Mouse (Mus musculus): ENCODE data around the gene Fli1.

Gene Fli1

DNA sequence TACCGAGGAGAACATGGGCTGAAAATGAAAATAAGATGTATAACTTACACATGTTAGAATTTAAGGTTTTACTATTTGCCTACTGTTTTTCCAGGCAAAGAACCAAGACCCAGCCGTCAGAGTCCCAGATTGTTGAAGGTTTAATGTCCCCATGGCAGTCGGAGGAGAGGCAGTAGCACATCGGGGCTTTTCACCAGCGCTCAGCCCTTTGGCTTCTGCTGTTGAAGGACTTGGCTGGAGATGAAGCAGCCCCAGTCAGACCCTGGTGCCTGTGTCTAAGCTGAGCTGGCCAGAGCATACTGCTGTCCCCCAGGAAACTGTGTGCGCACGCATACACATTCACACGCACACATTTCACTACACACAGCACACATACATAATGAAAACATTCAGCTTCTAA, 75.2 kb downstream of the Fli1 start:
- no peak for DNase-seq (ENCODE audit: low spot score)

DNA sequence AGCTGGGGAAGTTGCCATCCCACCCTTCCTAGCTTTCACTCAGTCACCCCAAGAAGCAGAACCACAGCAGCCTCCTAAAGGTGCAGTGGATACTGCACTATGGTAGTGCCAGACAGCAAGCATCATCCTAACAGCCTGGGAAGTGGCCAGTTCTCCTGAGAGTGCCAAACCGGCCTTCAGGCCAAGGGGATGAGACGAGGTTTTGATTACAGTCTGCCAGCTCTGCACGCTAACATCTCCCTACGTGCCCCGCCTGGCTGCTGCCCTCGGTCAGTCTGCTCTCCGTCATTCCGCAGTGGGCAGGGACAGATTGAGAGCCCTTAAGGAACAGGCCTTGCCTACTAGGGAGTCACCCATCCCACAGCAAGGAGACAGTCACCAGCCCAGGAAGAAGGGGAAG, 75.8 kb downstream of the Fli1 start:
- DNase-seq (ENCODE audit: low spot score), result no peak

DNA sequence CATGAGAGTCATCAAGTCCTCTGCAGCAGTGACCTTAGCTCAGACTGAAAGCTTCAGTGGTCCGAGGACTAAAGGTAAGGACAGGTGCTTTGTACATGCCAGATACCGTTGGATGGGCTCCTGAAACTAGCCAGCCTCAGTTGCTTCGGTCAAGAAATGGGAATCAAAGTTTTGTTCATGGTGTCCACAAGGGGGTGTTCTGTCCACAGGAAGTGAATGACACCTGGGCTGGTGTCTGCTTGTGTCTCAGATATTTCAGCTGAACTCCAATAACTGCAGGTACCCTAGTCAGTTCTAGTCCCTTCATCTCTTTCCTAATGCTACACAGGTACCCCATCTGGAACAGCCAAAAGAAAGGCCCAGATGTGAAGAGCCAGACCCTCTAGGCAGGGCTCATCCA, 86.0 kb downstream of the Fli1 start:
- no peak for DNase-seq (ENCODE audit: low spot score)

DNA sequence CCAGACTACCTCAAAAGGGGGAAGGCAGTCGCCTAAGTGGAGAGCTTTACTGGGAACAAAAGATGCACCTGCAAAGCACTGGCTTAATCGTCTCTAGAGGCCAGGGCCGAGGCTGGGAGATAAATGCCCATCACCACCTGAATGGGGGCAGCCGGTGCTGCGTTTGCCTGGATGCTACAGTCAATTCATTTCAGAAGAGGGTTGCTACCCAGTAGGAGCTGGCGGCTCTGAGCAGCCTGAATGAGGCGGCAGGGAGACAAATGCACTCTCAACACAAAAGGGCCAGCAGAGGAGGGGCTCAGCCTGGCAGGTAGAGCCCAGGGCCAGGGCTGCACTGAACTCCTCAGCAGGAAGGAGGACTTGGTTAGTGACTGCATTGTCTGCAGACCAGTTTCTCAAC, 92.5 kb downstream of the Fli1 start:
- DNase-seq (ENCODE audit: low spot score), result no peak

DNA sequence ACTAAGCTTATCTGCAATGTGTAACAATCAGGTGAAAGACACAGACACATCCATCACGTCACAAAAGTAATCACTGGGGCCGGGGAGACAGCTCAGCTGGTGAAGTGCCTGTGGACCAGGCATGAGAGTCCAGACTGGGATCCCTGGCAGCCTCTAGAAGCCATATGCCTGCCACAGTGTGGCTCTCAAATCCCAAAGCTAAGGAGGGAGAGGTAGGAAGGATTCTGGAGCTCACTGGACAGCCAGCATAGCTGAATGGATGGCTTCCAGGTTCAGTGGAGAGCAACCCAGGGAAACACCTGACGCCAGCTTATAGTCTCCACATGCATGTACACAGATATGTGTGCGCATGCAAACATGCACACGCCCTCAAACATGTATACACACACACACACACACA, 93.9 kb downstream of the Fli1 start:
- no peak for DNase-seq (ENCODE audit: low spot score)

DNA sequence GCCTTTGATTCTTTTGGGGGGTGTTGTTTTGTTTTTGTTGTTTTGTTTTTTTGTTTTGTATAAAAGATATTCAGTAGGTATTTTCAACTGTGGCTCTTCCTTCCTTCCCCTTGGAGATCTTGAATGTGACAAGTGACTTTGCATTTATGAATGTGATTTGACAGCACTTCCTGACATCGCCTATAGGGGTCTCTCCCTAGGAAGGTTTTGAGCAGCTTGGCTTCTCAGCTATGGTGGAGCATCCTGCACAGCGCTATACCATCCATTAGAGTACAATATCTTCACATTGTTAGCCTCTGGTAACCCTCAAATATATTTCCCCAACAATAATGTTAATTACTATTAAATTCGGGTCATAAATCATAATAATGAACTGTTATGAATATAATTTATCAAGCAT, 96.9 kb downstream of the Fli1 start:
- DNase-seq (ENCODE audit: low spot score), result no peak

DNA sequence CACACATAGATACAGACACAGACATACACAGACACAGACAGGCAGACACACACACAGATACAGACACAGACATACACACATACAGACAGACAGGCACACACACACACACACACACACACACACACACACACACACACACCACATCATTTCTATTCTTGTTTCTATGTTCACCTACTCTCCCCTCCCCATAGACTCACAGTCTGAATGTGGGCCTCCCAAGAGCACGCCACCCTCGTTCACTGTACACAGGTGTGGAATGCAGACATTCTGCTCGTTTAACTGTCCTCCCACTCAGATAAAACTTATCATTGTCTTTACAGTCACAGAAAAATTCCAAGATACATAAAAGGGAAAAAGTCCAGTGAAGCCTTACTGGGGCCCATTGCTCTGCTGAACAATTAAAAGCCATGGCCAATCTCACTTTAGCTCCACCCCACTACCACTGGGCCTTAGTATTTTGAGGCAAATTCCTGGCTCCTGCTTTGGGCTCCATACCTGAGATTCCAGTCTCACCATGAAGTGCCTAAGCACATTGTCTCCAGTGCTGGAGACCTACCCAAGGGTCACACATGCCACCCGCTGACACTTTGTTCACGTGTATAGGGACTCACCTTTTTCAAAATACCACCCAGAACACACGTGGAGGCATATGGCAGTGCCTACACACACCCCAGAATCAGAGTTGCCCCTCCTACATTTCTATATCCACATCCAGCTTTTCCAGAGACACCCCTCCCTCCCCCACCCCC, 98.0 kb downstream of the Fli1 start:
- DNase-seq (ENCODE audit: low spot score), result no peak

DNA sequence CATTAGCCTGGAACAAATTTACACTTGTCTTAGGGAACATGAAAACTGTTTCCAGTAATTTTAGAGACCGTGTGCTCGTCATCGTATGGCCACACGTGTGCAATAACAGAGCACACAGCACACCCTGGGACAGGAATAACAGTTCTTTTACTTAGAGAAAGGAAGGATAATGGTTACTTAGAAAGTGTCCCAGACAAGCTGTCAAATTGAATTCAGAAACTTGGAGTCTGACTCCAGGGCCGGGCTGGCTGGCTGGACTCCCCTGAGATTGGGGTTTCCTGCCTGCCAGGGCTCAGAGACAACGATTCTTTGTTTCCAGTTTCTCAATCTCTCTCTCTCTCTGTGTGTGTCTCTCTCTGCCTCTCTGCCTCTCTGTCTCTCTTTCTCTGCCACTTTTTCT, 98.8 kb downstream of the Fli1 start:
- DNase-seq (ENCODE audit: low spot score), result no peak

DNA sequence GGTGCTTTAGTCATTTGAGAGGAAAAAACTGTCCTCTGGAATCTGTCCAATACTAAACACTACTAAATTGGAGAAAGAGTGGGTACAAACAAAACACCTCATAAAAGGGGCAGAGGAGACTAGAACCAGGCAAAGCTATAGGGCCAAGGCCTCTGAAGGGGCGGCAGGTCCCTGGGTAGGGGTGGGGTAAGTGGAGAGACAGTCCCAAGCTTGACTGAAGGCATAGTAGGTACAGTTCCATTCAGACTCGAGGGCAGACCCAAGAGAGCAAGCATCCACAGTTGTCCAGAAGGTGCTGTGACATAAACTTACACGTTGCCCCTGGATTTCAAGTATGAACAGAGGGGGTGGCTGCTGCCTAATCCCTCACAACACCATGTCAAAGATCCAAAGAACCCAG, 99.5 kb downstream of the Fli1 start:
- DNase-seq (ENCODE audit: low spot score), result no peak

DNA sequence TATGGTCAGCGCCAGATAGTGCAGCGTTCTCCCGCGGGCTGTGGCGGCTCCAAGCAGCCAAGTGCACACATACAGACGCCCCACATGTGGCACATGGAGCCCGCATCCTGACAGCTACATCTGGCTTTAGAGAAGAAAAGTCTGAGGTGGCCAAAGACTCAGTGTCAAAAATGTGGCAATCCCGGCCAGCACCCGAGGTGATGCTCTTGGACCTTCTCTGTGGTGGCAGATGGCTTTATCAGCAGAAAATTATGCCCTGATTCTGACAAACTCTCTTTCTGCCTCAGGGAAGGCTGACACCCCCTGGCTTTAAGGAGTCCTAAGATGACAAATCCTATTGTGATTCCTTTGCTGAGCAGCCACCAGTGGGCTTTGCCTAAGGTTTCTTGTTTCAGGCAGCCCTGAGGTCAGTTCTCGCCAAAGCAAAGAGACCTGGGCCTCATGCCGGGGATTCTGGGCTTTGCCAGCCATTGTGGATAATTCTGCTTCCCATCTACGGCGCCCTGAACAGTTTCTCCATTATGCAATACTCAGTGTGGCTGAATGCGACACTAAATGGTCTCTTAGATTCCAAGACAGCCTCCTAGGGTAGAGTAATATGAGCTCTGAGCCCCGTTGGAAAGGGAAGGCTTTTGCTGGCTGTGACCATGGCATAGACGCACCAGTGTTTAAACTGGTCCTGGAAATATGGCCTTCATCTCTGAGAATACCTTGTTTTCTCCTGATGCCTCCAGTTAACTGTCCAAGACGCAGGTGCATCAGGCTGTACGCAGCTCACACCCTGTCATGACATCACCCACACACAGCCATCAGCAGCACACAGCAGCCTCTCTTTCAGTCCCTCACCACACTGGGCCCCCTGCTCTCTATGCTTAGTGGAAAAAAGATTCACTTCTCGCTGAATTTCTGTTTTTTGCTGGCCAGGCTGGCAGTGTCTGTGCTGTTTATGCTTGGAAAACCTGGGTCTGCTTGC, 108.1 kb downstream of the Fli1 start:
- DNase-seq (ENCODE audit: low spot score), result no peak

DNA sequence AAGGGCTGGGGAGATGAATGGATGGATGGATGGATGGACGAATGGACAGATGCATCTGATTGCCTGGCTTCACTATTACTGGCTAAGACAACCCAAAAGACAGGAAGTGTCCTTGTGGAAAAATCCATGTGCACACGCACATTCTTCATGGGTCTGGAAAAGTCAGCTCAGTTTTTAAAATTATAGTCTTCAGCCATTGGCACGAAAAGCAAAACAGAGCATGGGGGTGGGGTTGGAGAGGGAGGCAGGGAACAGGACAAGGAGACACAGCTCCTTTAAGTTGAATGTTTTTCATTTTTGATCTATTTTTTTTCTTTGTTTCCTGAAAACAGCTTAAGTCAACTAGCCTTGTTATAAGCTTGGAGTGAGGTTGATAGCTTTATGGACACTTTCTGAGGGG, 111.6 kb downstream of the Fli1 start:
- DNase-seq (ENCODE audit: low spot score), result no peak

DNA sequence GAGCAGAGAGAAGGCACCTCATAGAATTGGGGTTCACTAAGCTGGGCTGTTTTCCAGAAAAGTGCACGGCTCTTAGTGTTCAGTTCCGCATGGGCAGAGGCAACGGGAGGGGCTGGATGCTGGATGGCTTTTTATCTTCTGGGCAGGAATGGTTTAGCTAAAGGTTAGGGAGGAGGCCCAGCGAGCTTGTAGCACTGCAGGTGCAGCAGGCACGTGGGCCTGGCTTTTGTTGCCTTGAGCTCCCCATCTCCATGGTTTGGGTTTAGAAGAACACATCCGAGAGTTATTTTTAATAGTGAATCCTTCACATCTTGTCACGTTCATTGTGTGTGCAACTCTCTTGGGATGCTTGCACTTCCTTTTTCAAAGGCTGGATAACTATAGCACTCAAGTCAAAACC, 117.3 kb downstream of the Fli1 start:
- DNase-seq (ENCODE audit: low spot score), result no peak

DNA sequence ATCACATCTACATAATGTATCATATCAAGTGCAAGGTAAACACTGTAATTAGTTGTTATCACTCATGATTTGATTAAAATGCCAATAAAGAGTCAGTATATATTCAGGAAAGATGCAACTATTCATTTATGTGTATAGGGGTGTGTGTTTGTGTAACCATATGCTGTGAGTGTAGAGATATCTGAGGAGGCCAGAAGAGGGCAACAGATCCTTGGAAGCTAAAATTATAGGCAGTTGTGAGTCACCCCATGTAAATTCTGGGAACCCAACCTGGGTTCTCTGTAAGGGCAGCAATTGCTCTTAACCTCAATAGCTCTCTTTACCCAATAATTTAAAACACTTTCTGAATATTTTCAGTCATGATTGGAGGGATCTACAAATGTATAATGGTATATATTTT, 122.0 kb downstream of the Fli1 start:
- DNase-seq (ENCODE audit: low spot score), result no peak

DNA sequence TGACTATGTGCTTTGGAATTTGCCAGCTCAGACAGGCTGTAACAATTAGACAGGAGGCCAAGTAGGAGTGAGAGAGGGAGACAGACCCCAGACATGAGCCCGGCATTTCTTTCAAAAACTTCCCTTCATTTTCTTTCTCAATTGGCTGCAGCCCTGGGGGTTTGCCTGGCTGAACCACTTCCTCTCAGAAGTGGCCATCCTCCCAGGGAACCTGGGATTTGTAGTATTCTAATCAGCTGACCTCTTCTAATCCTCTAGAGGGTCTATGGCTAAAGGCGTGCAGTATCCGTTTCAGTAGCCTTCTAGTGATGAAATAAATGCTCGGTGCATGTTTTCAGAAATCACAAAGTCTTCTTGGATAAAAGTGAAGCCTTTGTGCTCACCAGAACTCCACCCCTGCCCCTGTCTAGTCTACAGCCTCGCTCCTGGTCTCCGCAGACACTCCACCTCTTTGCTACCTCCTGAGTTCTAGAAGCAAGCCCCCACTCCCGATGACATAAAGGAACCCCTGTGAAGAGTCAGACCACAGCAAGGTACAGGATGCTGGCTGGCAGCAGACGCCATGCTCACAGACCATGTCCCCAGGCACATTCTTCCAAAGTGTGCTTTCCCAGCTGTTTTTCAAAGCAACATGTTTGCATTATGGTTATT, 125.1 kb downstream of the Fli1 start:
- no peak for DNase-seq (ENCODE audit: low spot score)

DNA sequence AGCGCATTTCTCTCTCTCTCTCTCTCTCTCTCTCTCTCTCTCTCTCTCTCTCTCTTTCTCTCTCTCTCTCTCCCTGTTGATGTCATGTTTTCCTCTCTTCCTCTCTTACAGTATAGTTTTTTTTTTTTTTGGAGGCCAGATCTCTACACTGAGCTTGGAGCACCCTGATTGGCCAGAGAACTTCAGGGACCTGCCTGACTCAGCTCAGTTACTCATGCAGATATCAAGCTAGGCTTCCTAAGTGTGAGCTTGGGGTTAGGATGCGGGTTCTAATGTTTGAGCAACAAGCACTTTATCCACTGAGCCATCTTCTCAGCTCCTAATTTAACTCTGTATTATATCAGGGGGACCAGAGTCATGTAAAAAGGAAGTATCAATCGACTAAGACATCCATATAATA, 126.7 kb downstream of the Fli1 start:
- no peak for DNase-seq (ENCODE audit: low spot score)

DNA sequence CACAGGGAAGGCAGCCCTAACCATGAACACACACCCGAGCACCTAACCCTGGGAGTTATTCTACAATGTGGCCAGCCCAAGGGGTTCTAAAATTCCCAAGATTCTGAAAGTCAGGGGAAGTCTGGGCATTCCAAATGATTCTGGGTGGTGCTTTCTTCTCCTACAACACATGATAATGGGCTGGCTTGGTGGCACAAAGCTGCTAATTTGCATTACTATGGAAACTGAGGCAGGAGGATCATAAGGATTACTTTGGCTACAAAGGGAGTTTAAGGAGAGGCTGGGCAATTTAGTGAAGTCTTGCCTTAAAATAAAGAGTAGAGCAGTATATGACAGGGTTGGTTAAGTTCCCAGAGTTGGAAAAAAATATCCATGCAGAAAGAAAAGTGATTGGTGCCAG, 127.7 kb downstream of the Fli1 start:
- DNase-seq (ENCODE audit: low spot score), result no peak

DNA sequence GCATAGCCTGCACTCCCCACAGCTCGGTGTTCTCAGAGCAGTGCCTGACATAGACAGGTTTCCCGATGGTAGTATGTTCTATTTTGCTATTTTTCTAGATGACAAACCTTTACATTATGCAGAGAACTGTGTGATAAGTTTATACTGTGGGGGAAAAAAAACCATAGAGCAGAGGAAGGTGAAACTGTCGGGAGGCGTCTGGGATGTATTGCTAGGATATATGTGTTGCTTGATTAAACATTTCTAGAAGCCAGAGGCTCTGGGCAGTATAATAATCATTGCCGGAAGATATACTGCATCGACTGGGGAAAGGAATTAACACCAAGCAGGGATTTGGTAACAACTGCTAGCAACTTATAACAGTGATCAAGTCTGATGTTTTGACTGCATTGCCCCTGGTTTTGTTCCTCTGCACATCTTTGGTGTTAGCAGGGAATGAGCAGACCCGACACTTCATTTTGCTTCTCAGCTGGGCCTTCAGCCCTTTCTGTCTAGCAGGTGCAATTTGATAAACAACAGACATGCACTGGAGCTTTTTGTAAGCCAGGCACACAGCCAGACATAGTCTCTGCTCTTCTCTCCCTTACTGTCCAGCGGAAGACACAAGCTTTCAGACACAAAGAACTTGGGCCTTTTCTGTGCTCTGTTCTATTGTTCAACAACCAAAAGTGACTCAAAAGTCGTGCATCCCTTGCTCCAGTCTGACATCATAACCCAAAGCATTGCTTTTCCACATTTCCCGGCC, 129.7 kb downstream of the Fli1 start:
- DNase-seq (ENCODE audit: low spot score), result no peak

DNA sequence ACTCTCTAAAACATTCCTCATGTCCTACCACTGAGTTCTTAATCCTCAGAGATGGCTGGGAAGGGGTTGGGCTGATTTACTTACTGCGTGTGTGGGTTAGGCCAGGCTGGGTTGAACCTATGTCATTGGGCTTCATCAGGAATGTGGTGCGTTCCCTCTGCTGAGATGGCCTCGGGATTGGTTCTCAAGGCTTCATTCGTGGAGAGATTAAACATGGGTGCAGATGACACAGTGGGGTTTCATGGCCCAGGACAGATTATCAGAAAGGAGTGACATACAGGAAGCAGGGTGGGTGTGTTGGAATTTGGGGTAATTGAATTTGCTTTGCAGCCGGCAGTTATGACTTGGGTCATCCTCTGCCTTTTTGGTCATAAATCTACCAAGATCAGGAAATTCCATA, 131.2 kb downstream of the Fli1 start:
- DNase-seq (ENCODE audit: low spot score), result no peak

DNA sequence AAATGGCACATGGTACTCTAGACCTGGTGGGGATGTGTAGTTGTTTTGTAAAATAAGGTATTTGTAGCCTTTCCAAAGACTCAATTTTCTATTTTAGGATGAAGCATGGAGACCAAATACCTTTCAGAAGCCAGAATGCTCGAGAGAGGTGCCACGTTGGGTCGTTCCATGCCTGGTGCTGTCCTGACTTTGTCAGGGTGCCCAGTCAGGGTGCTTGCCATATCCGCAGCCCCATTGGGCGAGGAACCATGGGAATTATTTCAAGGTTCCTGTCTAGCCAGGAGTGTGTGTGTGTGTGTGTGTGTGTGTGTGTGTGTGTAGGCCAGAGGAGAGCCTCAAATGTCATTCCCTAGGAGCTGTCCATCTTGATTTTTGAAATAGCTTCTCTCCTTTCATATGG, 132.0 kb downstream of the Fli1 start:
- no peak for DNase-seq (ENCODE audit: low spot score)

DNA sequence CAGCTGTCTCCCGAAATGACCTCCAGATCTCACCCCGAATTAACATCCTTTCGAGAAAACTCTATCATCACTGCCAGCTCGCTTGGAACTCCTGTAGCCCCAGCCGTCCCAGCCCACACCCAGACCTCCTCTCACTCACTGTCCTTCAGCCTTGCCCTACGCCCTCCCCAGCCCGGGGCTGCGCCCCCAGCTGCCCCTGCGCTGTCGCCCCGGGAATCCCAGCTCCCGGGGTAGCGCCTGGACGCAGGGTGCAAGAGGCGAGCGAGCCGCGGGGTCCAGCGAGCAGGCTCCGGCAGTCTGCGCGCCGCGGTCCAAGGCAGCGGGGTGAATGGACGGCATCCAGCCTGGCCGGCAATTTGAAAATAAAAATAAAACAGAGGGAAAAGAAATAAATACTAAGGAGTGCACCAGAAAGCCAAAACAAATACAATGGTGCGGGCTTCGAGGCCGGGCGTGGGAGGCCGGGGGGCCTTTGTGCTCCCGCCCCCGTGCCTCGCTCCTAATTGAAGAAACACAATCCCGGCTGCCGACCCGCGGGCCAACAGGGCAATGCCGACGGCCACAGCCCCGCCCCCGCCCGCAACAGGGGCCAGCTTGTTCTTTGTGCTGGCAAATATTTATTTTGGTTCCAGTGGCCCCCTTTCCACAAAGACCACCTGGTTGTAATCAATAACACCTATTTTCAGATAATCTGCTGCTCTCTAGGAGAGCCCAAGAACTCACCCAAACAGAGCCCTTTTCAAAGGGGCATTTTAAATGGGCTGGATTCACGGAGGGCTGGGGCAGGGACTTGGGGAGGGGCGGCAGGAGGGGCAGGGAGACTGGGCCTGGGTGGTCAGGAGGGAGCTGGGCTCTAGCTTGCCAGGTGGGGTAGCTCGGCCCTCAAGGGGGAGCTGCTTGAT, 133.3 kb downstream of the Fli1 start:
- DNase-seq (ENCODE audit: low spot score), result no peak

DNA sequence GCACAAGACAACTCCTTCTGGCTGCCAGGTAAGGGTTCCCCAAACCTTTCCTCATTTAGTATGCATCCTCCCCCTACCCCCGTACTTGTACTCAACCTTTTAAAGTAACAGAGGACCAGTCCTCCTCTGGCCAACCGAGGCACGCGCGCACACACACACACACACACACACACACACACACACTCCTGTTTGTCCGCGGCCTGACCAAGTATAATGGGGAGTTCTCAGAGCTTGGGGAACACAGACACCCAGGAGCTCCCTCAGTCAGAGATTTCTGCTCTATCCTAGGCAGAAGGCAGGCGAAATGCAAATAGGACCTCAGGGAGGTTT, 134.0 kb downstream of the Fli1 start:
- no peak for DNase-seq (ENCODE audit: low spot score)

Data from ovary, postnatal 10 days (tissue).